Mouse (Mus musculus) cerebellum, adult 2 months (tissue): Measurements from ENCODE around the gene Nudt21.

Experiments
- CTCF ChIP-seq: fragments of 200-500 bp; IDR thresholded peaks from 2 replicates; pipeline ENCODE4 v1.5.1; 2011; ENCODE audit warnings: low read depth, mild to moderate bottlenecking, control low read depth, low read length, moderate library complexity, borderline replicate concordance; ENCODE audit not compliant: insufficient read depth
- POLR2A ChIP-seq: fragments of 200-500 bp; IDR thresholded peaks from 2 replicates; pipeline ENCODE4 v1.6.1; 2011; ENCODE audit warnings: low read length, control low read depth, borderline replicate concordance; ENCODE audit not compliant: insufficient read depth

GRCm38 (mm10) chr8:94004139-94004538 is 32.7 kb downstream of the Nudt21 start:
- TF ChIP-seq CTCF (no peak), POLR2A (no peak)
